Mouse (Mus musculus) adrenal gland (tissue): ENCODE results near the gene Actr3.

ENCODE experiments used
- intact Hi-C: fragments of 180-260 bp; cut with DNase I; formaldehyde crosslinking; loops from one replicate; pipeline ENCODE4 v1.15.1; 2025

Gene Actr3

DNA sequence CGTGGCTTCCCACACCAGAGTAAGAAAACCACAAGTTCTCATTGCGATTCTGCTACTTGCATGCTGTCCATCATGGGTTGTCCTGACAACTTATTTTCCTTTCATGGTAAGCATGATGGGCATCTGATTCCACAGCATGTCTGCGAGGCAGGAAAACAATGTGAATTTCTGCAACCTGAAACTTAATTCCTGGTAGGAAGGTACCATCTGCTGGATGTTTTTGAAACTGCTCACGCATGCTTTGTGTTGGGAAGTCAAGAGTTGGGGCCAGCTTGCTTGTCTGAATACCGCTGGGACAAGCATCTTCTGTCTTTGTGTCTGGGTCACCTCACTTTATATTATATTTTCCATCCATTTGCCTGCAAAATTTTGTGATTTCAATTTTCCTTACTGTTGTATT is 62.7 kb downstream of the Actr3 start:
- intact Hi-C loops: loop anchor here (5.0 kb wide), 2 partner anchors 204 to 656 kb away; no protein-coding TSS in a partner anchor

DNA sequence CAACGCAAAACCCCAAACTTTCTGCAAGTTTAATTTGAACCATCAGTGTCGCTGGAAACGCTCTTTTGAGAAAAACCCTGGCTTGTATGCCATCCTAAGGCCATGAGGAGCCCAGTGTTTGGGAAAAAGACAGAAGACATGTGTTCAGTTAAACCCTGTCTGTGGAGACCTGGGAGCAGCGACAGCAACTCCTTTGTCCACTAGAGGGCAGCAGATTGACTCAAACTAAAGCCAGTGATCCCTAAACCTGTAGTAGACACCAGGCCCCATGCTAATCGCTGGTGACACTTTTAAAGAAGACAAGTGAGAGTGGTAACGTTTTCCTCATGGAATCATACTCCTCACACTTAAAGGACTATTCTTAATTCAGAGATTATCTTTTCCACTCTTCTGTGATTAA is 64.7 kb downstream of the Actr3 start:
- intact Hi-C loops: loop anchor here (5.0 kb wide), 2 partner anchors 207 to 653 kb away; no protein-coding TSS in a partner anchor

GRCm38 (mm10) chr1:125365576-125365975 is 70.0 kb downstream of the Actr3 start:
- intact Hi-C loops: no loop called here

DNA sequence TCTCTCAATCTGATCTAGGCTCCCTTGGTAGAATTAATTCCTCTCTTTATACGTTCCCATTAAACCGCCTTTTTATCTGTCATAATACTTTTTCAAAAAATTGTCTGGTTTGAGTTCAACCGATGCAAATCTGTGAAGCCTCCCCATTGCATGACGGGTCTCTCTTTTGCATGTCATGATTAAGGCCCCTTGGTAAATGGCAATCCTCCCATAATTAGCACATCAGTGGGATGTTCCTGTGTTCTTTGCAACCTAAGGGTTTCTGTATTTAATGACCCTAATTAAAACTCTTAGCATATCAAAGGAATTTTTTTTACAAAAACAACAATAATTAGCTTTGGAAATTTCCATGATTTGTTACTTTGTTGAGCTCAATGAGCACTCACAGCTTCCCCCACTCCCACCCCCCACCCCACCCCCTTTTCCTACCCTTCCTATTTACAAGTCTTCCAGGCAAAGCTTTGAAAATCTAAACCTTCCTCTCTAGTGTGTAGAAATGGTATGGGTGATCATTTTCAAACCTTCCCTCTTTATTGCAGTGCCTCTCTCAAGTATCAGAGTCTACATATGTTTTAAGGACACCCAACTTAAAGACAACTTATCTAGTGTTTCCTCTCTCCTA is 84.0 kb downstream of the Actr3 start:
- intact Hi-C loops: no loop called here

DNA sequence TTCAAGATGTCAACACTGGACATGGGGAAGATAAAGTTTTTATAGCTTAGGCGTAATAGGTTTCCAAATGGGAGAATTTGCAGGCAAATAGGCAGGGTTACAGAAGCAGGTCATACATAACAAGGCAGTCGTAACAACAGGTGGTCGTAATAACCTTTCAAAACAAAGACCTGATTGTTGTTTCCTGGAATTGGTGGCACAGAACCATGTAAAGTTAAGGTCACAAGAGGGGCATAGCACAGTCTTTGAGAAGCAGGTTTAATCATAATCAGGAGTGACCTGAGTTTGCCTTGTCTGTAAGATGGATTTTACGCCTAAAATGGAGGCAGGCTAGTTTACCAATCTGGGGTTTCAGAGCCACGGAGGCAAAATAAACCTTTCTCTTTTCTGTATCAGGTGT is 84.7 kb downstream of the Actr3 start:
- intact Hi-C loops: no loop called here

GRCm38 (mm10) chr1:125345854-125346253 is 89.7 kb downstream of the Actr3 start:
- intact Hi-C loops: no loop called here

DNA sequence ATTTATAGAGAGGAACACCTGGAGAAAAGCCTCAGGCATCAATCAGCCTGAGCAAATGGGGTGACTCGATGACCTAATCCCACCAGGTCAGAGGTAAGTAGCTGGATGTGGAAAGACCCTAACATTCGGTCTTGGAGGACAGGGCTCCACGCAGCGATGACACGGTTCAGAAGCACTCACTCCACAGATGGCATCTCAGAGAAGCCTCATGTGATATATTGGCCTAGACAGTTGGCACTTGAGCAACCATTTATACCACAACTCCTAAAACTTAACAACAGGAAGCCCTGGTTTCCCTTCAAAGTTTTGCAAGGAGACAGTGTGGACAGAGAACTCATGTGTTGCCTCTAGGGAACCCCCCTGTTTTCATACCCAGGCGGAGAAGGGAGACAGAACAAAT is 90.1 kb downstream of the Actr3 start:
- intact Hi-C loops: no loop called here

GRCm38 (mm10) chr1:125343105-125343504 is 92.4 kb downstream of the Actr3 start:
- intact Hi-C loops: no loop called here
